Mouse (Mus musculus): ENCODE results near the gene Fam222a.

The Fam222a gene

GRCm38 (mm10) chr5:114584293-114585104 is 16.7 kb downstream of the Fam222a start:
- DNase-seq (ENCODE audit: low spot score): no peak

- DNase-seq (ENCODE audit: low spot score): no peak
Measured at GRCm38 (mm10) chr5:114585682-114586081, 17.9 kb downstream of the Fam222a start.

DNA sequence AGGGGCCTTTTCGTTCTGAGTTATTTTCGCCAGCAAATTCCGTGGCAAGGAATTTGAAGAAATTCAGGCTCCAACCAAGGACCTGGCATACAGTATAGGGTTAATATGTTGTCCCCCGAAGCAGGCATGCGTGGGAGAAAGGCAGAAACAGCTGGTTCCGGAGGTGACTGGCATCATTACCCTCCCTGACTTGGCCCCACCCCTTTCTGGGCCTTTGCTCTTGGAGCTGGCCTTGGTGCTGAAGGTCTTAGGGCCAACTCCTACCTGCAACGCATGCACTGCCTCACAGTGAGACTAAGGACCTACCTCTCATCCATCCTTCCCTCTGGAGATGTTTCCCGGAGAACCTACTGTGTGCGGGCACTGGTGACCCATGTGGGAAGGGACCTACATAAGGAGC is 20.1 kb downstream of the Fam222a start:
- no peak for DNase-seq (ENCODE audit: low spot score)

GRCm38 (mm10) chr5:114588416-114588815 is 20.6 kb downstream of the Fam222a start:
- no peak for DNase-seq (ENCODE audit: low spot score)

- DNase-seq (ENCODE audit: low spot score): no peak
Measured at GRCm38 (mm10) chr5:114589026-114589425, 21.2 kb downstream of the Fam222a start.

- DNase-seq (ENCODE audit: low spot score): no peak
Measured at GRCm38 (mm10) chr5:114589454-114589853, 21.6 kb downstream of the Fam222a start.

GRCm38 (mm10) chr5:114590043-114590913 is 22.5 kb downstream of the Fam222a start:
- no peak for DNase-seq (ENCODE audit: low spot score)

DNA sequence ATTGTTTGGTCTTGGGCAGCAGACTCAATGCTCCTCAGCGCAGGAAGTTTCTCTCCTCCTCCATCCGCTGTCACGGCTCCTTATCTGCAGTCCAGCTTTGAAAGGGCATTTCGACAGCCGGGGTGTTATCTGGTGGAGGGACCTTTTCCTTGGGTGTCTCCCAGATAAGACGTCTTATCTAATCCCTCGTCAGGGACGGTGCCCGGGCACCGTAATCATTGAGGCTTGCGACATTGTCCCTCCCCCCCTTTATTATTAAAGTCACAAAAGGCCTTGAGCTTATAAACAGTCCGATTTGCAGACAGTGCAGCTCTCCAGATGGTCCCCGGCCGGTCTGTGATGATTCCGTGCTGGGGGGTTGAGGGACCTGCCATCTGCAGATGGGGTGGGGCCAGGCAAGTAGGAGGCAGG is 23.3 kb downstream of the Fam222a start:
- DNase-seq (ENCODE audit: low spot score): no peak

GRCm38 (mm10) chr5:114592463-114593160 is 24.8 kb downstream of the Fam222a start:
- DNase-seq (ENCODE audit: low spot score): no peak

DNA sequence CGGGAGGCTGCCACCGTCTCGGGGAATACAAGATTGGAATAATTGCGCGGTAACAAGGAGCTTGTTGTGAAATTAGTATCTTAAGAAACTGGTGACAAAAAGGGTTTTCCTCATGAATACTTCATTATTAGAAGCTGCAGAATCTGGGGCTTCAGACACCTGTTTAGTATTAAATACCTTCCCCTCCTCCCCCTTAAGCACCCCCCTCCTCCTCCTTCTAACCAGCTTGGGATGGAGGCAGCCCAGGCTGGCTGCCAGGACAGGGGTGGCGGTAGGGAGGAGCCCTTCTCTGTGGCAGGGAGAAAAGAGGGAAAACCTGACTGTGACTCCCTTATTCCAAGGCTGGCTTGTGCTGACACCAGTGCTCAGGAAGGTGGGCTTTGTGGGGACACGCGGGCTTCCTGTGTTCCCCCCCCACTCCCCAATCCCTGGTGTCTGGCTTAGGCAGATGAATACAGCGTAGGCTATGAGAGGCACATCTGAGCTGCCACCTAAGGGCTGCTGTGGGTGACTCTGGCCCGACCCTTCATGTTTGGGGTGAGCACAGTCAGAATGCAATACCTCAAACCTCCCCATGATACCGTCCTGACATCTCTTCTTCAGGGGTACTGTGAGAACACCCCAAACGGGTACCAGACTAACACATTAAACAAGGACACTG is 25.5 kb downstream of the Fam222a start:
- DNase-seq (ENCODE audit: low spot score): no peak

DNA sequence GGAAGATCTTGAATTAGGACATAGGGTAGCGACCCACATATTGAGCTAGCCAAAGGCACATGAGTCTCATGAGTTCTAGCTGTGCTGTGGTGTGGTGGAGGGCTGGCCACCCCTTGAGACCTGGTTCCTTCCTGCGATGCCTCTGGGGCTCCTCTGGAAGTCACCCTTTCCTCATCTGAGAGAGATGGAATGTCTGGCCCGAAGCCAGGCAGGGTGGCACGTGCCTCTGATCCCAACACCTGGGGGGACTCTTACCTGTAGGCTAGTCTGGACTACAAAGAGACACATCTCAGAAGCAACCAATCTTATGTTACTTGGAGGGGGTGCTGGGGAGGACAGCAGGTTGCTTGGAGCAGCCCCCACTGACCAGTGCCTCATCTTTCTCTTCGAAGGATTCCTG is 26.1 kb downstream of the Fam222a start:
- DNase-seq (ENCODE audit: low spot score): no peak

DNA sequence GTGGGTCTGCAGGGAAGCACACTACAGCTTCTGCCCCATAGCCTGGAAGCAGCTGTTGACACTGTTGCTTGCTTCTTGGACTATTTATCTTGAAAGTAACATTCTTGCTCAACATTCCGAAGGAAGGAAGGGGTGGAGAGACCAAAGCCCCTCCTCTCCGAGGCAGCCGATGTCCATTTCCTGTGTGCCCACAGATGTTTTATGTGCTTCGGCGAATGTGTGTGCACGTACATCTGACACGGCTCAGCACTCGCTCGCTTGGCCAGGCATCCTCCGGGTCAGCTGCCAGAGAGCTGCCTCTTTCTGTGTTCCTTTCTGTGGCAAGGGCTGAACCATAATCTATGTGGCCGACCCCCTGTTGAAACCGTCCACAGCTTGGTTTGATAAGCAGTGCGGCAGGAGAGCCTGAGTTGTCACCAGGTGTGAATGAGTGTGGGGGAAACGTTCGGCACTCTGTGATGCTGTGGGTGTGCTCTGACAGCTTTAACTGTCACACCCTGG is 27.0 kb downstream of the Fam222a start:
- no peak for DNase-seq (ENCODE audit: low spot score)

DNA sequence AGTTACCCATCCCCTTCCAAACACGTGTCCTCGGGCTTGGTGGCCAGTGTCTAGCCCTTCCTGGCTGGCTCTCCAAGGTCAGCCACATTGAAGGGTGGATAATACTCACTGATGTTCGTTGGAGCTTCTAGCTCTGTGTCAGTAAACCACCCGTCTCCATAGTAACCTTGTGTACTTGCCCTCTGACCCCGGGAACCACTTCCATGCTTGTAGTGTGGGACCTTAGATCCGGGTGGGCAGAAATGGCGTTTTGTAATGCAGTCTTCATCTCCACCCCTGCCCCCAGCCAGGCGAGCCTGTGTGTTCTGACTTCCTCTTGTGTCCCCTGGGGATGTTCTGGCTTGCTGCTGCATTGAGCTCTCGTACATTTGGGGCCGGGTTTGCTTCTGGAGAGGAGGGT is 28.8 kb downstream of the Fam222a start:
- DNase-seq (ENCODE audit: low spot score): no peak

GRCm38 (mm10) chr5:114597222-114597621 is 29.4 kb downstream of the Fam222a start:
- DNase-seq (ENCODE audit: low spot score): no peak

DNA sequence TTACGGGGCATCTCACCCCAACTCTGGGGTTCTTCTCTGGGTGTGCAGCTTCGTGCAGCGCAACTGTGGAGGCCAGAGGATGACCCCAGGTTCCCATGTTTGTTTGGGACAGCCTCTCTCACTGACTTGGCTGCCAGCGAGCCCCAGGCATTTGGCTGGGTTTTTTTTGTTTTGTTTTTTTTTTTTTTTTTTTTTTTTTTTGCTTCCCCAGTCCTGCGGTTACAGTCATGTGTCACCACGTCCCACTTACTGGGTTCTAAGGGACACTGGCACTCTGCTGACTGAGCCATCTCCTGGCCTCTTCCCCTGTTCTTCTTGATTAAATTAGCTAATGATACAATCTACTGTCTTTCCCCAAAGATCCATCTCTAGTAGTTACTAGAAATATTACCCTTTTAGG is 29.8 kb downstream of the Fam222a start:
- no peak for DNase-seq (ENCODE audit: low spot score)

- no peak for DNase-seq (ENCODE audit: low spot score)
Measured at GRCm38 (mm10) chr5:114602012-114602411, 34.2 kb downstream of the Fam222a start.

DNA sequence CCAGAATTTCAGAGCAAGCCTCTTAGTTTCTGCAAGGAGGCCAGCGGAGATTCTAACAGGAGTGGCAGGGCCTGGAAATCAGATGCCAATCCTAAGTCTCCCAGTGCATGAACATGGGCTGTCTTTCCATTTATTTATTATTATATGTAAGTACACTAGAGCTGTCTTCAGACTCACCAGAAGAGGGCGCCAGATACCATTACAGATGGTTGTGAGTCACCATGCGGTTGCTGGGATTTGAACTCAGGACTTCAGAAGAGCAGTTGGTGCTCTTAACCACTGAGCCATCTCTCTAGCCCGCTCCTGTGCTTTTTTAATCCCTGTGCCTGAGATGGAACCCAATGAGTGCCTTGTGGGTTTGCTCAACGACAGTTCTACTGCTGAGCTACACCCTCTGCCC is 36.2 kb downstream of the Fam222a start:
- no peak for DNase-seq (ENCODE audit: low spot score)

GRCm38 (mm10) chr5:114604781-114605290 is 37.0 kb downstream of the Fam222a start:
- DNase-seq (ENCODE audit: low spot score): no peak

DNA sequence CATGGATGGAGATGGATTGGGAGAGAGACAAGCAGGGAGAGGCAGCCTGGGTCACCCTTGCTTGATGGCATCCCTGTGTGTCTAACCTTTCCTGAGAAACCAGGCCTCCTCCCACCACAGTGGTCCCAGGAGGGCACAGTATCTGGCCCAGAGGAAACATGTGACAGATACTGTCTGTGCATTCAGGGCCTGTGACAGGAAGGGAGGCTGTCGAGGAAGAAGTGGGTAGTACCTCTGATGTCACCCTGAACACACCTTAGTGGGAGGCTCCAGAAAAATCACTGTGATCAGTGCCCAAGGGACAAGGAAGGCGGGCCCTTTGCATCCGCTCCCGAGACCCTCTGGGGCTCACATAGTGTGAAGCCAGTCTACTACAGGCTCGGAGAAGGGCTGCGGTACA is 38.2 kb downstream of the Fam222a start:
- no peak for DNase-seq (ENCODE audit: low spot score)

GRCm38 (mm10) chr5:114607651-114608050 is 39.8 kb downstream of the Fam222a start:
- DNase-seq (ENCODE audit: low spot score): peak; percentile 69

- DNase-seq (ENCODE audit: low spot score): peak; percentile 53
Measured at GRCm38 (mm10) chr5:114608516-114608915, 40.7 kb downstream of the Fam222a start.

DNA sequence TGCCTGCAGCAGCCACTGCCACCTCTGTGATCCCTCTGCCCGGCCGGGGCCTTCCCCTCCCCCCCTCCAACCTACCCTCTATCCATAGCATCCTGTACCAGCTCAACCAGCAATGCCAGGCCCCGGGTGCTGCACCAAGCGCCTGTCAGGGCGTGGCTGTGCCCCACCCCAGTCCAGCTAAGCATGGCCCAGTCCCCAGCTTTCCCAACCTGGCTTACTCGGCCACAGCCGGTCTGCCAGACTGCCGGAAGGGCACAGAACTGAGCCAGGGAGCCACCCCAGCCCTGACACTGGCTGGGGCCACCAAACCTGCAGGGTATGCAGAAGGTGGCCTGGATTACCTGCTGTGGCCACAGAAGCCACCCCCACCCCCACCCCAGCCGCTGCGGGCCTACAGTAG is 43.4 kb downstream of the Fam222a start:
- no peak for DNase-seq (ENCODE audit: low spot score)

Measured in left cerebral cortex, adult 11 months (tissue).